Mouse (Mus musculus): Measurements from ENCODE around the gene Ces2e.

- TF ChIP-seq POLR2A (IDR thresholded peaks at IDR 0.05; ENCODE audit: borderline replicate concordance, extremely low read depth, low read depth, low read length) (no peak), CTCF (IDR thresholded peaks at IDR 0.05; ENCODE audit: insufficient read depth, low read length) (no peak)
These were observed 37.4 kb downstream of the Ces2e start for GRCm38 (mm10) chr8:104963375-104963894.

Data from lung, adult 2 months (tissue).